Mouse (Mus musculus): Measurements from ENCODE around the gene Ccdc85b. TPM values are rescaled to one million over a fixed set of nuclear protein-coding genes. Genes with fewer than 3 reads are reported as not detected.

Gene Ccdc85b
- polyA plus RNA-seq, 1 experiment from 2014 or later = 11.7 TPM

DNA sequence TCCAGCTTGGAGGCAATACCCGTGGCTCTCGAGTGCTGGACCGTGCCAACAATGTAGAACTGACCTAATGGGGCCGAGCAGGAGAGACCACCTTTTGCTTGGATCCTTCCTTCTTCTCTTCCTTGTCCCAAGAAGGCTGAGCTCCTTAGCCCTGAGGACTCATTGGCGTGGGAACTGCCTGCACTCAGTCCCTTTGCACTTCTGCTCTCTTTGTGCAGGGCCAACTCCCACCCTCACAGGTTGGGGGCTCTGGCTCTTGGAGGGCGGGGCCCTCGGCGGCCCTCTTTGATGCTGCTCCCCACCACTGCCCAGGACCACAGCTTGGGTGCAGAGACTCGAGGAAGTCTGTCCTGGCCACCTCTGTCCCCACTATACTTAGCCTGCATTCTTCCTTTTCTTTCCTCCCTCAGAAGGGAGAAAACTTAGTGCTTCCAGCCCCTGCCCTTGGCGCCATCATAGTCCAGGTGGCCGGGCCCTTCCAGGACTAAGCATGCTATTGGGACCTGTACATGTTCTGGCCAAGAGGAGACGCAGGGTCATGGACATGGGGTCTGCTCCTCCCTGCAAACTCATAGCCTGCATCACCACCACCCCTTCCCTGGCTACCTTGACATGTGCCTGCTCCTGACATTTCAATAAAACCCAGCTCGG, 30.9 kb downstream of the Ccdc85b start:
- H3K4me1 ChIP-seq = peaks cover 39% of the 10 kb centered on the region
- H3K9ac ChIP-seq = no peak overlapping the region
- H3K27me3 ChIP-seq (replicated peaks) = no peaks in the 10 kb centered on the region
- H3K9me3 ChIP-seq = no peaks in the 10 kb centered on the region
- H3K4me3 ChIP-seq = peak overlapping the region; percentile 64; the same call in 1 of the 2 replicates
- 93% methylated on average over 13 of the region's 13 CpGs for WGBS
- no peak overlapping the region for H3K27ac ChIP-seq
- ATAC-seq (replicated peaks) = no peak
- H3K36me3 ChIP-seq (replicated peaks) = peaks cover 10% of the 10 kb centered on the region; the same call in 1 of the 2 replicates
- H3K4me2 ChIP-seq = peak overlapping the region; percentile 84; the same call in 1 of the 2 replicates

DNA sequence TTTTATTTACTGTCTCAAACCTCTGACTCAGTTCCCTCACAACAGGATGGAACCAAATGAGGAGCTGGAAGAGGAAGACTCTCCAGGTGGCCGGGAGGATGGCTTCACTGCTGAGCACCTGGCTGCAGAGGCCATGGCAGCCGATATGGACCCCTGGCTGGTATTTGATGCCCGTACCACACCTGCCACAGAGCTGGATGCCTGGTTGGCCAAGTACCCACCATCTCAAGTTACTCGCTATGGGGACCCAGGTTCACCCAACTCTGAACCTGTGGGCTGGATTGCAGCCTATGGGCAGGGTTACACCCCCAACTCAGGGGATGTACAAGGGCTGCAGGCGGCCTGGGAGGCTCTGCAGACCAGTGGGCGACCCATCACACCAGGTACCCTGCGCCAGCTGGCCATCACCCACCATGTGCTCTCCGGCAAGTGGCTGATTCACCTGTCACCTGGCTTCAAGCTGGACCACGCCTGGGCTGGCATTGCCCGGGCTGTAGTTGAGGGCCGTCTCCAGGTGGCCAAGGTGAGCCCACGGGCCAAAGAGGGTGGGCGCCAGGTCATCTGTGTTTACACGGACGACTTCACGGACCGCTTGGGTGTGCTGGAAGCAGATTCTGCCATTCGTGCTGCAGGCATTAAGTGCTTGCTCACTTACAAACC, 31.7 kb downstream of the Ccdc85b start:
- H3K4me2 ChIP-seq = peak overlapping the region; percentile 84
- H3K4me1 ChIP-seq = peaks cover 39% of the 10 kb centered on the region
- no peaks in the 10 kb centered on the region for H3K27me3 ChIP-seq (replicated peaks)
- H3K9ac ChIP-seq = peak overlapping the region; percentile 85
- no peak for ATAC-seq (replicated peaks)
- H3K4me3 ChIP-seq = peak overlapping the region; percentile 64
- H3K36me3 ChIP-seq (replicated peaks) = peaks cover 10% of the 10 kb centered on the region; the same call in 1 of the 2 replicates
- H3K27ac ChIP-seq = peak overlapping the region; percentile 88
- 89% methylated on average over 18 of the region's 18 CpGs for WGBS
- no peaks in the 10 kb centered on the region for H3K9me3 ChIP-seq

DNA sequence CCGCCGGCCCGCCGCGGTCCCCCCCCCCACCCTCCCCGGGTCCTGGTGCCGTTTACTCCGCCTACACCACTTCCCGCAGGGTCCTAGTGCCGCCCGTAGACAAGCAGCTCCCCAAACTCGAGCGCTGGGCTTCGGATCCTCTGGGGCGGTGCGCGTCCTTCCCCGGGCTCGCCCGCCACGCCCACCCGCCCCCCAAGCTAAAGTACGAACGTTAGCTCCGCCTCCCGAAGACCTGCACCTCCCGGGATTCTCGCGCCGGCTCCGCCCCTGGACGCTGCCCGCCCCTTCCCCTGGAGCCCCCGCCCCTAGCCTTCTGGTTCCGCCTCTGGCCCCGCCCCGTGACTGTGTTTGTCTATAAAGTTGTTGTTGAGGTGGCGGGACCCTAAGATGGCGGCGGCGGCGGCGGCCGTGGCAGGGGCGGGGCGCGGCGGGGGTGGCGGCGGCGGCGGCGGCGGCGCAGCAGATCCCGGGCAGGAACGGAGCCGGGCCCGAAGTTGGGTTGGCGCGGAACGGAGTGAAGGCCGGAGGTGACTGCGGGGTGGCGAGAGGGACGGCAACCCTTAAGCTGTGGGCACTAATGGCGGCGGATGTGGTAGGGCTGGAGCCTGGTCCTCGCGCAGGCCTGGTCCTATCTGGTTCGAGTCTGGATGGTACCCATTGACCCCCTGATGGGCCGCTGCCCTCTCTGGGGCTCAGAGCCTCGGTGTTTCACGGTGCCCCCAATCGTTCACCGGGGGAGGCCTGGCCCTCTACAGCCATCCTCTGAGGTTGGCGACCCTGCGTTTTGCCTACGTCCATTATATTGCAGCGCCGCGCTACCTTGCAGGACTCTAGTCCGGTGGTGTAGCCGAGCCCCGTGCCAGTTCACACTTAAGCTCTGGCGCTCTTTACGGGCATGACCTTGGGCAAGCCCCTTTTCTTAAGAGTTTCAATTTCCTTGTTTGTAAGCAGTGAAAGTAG, 32.6 kb downstream of the Ccdc85b start, which contains the start of the genes Drap1 and AI837181:
Drap1 (minus strand) TSS at position 198 of the 960 bp plus-strand sequence.
AI837181 (plus strand) TSS at position 363 of the 960 bp plus-strand sequence.
- peak within 1 kb of the TSS; percentile 64 for H3K4me3 ChIP-seq
- no peaks in the 10 kb centered on the region for H3K9me3 ChIP-seq
- H3K4me1 ChIP-seq = peaks cover 39% of the 10 kb centered on the region
- peak within 1 kb of the TSS; percentile 85 for H3K9ac ChIP-seq
- no peaks in the 10 kb centered on the region for H3K27me3 ChIP-seq (replicated peaks)
- peak; percentile 93 for ATAC-seq (replicated peaks)
- peak within 1 kb of the TSS; percentile 84 for H3K4me2 ChIP-seq
- under 1% methylated on average over 79 of the region's 87 CpGs for WGBS
- H3K36me3 ChIP-seq (replicated peaks) = peaks cover 14% of the 10 kb centered on the region; the same call in 1 of the 2 replicates
- peak within 1 kb of the TSS; percentile 88 for H3K27ac ChIP-seq

DNA sequence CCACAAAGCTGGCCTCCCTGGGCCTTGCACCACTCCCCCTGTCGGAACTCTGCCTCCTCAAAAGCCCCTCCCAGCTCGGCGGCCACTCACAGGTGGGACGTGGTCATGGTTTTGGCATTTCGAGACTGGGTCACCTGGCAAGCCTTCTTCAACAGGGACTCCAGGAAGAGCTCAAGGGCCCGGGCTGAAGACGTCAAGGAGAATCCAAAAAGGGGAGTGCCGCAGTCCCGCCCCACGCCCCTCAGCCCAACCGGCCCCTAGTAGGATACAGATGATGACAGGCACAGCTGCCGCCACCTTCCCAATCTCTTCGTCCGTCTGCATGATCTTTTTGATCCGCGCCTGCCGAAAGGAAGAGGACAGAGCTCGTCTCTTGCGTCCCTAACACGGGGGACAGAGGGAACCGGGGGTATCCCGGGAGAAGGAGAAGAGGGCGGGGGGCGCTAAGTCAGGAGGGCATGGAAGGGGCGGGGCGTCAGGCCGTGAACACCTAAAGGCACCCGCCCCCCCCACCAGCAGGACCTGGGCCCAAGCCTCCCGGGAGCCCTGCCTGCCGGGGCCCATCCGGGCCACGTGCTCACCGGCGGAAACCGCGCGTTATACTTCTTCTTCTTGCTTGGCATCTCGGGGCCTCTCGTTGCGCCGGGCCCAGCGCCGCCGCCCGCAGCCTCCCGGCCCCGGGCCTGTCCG, 33.5 kb downstream of the Ccdc85b start:
- peak overlapping the region; percentile 84 for H3K4me2 ChIP-seq
- peak overlapping the region; percentile 85 for H3K9ac ChIP-seq
- no peaks in the 10 kb centered on the region for H3K9me3 ChIP-seq
- peaks cover 39% of the 10 kb centered on the region for H3K4me1 ChIP-seq
- no peaks in the 10 kb centered on the region for H3K27me3 ChIP-seq (replicated peaks)
- WGBS = under 1% methylated on average over 44 of the region's 48 CpGs
- peak overlapping the region; percentile 64 for H3K4me3 ChIP-seq
- peak overlapping the region; percentile 88 for H3K27ac ChIP-seq
- peak; percentile 48 for ATAC-seq (replicated peaks)
- H3K36me3 ChIP-seq (replicated peaks) = peaks cover 14% of the 10 kb centered on the region; the same call in 1 of the 2 replicates

DNA sequence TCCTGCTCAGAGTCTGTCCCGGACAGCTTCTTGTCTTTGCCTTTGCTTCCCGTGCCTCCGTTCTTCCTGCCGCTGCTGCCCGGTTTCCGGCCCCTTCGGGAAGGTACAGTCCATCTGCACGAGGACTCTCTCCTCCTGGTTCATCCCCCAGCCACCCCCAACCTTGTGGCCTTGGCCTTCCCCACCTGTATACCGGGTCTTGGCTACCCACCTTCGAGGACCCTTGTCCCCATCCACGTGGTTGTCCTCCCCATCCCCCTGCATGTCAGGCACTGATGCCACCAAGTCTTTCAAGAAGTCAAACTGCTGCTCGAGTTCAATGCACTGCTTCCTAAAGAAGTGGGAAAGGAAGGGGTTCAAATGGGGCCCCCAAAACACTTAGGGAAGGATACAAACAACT, 34.1 kb downstream of the Ccdc85b start:
- no peaks in the 10 kb centered on the region for H3K27me3 ChIP-seq (replicated peaks)
- H3K4me2 ChIP-seq = peak overlapping the region; percentile 84
- peak overlapping the region; percentile 64 for H3K4me3 ChIP-seq
- peaks cover 14% of the 10 kb centered on the region; the same call in 1 of the 2 replicates for H3K36me3 ChIP-seq (replicated peaks)
- 68% methylated on average over 12 of the region's 12 CpGs for WGBS
- ATAC-seq (replicated peaks) = no peak
- H3K4me1 ChIP-seq = peaks cover 39% of the 10 kb centered on the region
- H3K9me3 ChIP-seq = no peaks in the 10 kb centered on the region
- H3K9ac ChIP-seq = peak overlapping the region; percentile 85
- peak overlapping the region; percentile 88 for H3K27ac ChIP-seq

DNA sequence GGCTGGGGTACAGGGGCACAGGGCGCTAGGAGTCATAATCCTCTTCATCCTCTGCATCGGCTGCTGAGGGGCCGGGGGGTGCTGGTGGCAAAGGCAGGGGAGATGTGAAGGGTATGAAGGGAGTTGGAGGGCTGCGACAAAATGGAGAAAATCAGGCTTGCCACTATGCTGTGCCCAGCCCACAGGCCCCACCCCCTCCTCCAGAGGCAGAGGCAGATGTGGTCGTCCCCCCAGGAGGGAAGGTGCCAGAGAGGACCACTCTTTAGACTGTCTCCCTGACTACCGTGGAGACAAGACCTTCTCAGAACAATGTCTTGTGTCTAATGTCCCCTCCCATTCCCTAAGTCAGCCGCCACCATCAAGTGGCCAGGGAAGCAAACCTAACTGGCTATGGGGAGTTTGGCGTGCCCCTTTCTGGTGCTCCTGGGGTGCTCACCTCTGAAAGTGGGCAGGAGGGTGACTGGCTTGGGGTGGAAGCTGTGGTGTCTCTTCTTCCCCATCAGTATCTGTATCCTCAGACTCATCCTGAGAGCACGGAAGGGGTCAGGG, 34.7 kb downstream of the Ccdc85b start:
- Histone ChIP-seq H3K4me3 (peak overlapping the region; percentile 64), H3K4me2 (peak overlapping the region; percentile 84), H3K27ac (no peak overlapping the region), H3K9me3 (no peaks in the 10 kb centered on the region), H3K9ac (peak overlapping the region; percentile 85; the same call in 1 of the 2 replicates), H3K27me3 (replicated peaks) (no peaks in the 10 kb centered on the region), H3K36me3 (replicated peaks) (peaks cover 14% of the 10 kb centered on the region; the same call in 1 of the 2 replicates), H3K4me1 (peaks cover 39% of the 10 kb centered on the region)
- WGBS = 65% methylated on average over 9 of the region's 9 CpGs
- no peak for ATAC-seq (replicated peaks)

DNA sequence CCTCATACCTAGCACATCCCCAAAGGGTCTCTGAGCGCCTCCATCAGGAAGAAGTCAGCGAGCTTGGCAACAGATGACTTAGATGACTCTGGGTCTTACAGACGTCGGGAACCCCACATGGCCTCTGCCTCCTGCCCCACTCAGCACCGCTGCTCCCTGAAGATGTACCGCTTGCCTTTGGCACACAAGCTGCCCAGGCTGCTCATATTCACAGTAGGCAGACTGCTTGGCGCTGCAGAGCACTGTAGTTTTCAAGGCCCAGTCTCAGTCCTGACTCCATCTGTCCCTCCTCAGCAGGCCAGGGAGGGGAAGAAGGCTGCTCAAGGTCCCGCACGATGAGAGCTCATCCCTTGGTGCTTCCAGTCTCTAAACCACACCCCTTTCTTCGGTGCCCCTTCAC, 35.4 kb downstream of the Ccdc85b start:
- no peak for ATAC-seq (replicated peaks)
- no peak overlapping the region for H3K4me3 ChIP-seq
- H3K27me3 ChIP-seq (replicated peaks) = no peaks in the 10 kb centered on the region
- H3K36me3 ChIP-seq (replicated peaks) = peaks cover 14% of the 10 kb centered on the region; the same call in 1 of the 2 replicates
- WGBS = 85% methylated on average over 10 of the region's 10 CpGs
- no peaks in the 10 kb centered on the region for H3K9me3 ChIP-seq
- no peak overlapping the region for H3K9ac ChIP-seq
- H3K27ac ChIP-seq = no peak overlapping the region
- peaks cover 38% of the 10 kb centered on the region for H3K4me1 ChIP-seq
- no peak overlapping the region for H3K4me2 ChIP-seq

DNA sequence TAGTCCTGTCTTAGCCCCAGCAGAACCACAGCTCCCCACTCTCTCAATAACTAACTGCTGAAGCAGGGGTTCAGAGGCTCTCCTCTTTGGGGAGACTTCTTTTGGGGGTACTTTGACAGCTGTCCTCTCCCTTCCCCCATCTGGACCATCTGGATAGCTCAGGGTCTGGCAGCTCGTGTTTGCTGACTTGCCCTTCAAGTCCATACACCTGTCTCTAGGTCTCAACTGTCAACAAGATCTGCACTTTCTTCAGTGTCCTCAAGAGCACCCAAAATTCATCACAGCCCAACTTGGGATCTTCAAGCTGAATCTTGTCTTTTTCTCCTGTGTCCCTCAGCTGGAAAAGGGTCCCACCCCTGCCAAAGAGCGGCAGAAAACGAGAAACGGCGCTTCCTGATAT, 35.9 kb downstream of the Ccdc85b start:
- H3K27ac ChIP-seq = no peak overlapping the region
- peaks cover 11% of the 10 kb centered on the region; the same call in 1 of the 2 replicates for H3K36me3 ChIP-seq (replicated peaks)
- WGBS = 89% methylated on average over 5 of the region's 5 CpGs
- no peak overlapping the region for H3K4me2 ChIP-seq
- ATAC-seq (replicated peaks) = no peak
- H3K27me3 ChIP-seq (replicated peaks) = no peaks in the 10 kb centered on the region
- H3K4me3 ChIP-seq = no peak overlapping the region
- H3K4me1 ChIP-seq = peaks cover 33% of the 10 kb centered on the region
- H3K9ac ChIP-seq = no peak overlapping the region
- H3K9me3 ChIP-seq = no peaks in the 10 kb centered on the region

DNA sequence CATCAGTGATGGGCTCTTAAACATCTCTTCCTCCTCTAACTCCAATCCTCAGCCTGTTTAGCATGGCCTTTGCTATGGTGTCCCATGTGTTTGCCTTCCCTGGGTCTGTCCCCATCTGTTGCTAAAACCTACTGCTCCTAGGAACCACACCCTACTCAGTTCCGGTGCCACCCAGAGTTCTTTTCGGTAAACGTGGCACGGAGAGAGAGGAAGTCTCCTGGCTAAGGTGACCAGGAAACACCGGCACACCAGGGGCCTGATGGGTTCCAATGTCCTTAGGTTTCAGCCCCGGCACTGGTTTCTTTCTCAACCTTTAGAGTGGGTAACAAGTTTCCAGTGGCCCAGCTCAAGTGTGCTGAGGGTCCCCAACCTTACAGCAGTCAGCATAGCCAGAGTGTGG, 37.1 kb downstream of the Ccdc85b start:
- ATAC-seq (replicated peaks) = no peak
- Histone ChIP-seq H3K27ac (no peak overlapping the region), H3K4me1 (peaks cover 21% of the 10 kb centered on the region), H3K9me3 (no peaks in the 10 kb centered on the region), H3K36me3 (replicated peaks) (0 out of 2 replicates have a peak, but pooled peaks cover 4% of the 10 kb centered on the region), H3K4me2 (no peak overlapping the region), H3K4me3 (no peak overlapping the region), H3K27me3 (replicated peaks) (no peaks in the 10 kb centered on the region), H3K9ac (no peak overlapping the region)
- 93% methylated on average over 6 of the region's 6 CpGs for whole genome bisulfite sequencing

DNA sequence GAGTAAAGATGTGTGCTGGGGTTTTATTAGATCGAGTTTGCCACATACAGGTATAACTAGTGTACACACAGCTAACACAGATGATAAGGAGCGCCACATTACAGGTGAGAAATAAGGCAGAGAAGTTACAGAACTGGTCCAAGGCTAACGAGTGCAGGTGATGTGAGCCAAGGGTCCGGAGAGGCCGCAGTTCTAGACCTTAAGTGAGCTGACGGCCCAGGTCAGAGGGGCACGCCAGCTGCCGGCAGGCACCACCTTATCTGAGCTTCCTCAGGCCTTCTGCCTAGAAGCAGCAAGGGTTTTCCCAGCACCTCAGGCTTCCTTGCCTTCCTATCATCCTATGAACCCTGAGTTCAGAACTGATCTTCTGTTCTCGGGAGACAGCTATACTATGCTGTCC, 38.1 kb downstream of the Ccdc85b start:
- no peak overlapping the region for H3K4me2 ChIP-seq
- no peak overlapping the region for H3K4me3 ChIP-seq
- WGBS = 89% methylated on average over 9 of the region's 9 CpGs
- no peaks in the 10 kb centered on the region for H3K9me3 ChIP-seq
- H3K4me1 ChIP-seq = peaks cover 21% of the 10 kb centered on the region
- H3K27me3 ChIP-seq (replicated peaks) = no peaks in the 10 kb centered on the region
- no peak overlapping the region for H3K9ac ChIP-seq
- H3K36me3 ChIP-seq (replicated peaks) = 0 out of 2 replicates have a peak, but pooled peaks cover 4% of the 10 kb centered on the region
- no peak overlapping the region for H3K27ac ChIP-seq
- no peak for ATAC-seq (replicated peaks)
